Mouse (Mus musculus): ENCODE data around the gene Pde7b.

- TF ChIP-seq CTCF (IDR thresholded peaks at IDR 0.05; ENCODE audit: low read depth): no peak
- TF ChIP-seq EP300 (optimal IDR thresholded peaks at IDR 0.05): no peak
Measured at GRCm38 (mm10) chr10:20585959-20586358, 138.9 kb downstream of the Pde7b start.
